Mouse (Mus musculus): Measurements from ENCODE around the gene Cers6.

- TF ChIP-seq POLR2A (IDR thresholded peaks at IDR 0.05; ENCODE audit: extremely low read depth, insufficient read depth, low read length) (no peak), CTCF (IDR thresholded peaks at IDR 0.05; ENCODE audit: low read depth, low read length) (no peak)
Measured at GRCm38 (mm10) chr2:68844530-68844929, 16.7 kb upstream of the Cers6 start.

Measured in liver, adult 2 months (tissue).